Mouse (Mus musculus): Measurements from ENCODE around the gene Sbno2.

DNA sequence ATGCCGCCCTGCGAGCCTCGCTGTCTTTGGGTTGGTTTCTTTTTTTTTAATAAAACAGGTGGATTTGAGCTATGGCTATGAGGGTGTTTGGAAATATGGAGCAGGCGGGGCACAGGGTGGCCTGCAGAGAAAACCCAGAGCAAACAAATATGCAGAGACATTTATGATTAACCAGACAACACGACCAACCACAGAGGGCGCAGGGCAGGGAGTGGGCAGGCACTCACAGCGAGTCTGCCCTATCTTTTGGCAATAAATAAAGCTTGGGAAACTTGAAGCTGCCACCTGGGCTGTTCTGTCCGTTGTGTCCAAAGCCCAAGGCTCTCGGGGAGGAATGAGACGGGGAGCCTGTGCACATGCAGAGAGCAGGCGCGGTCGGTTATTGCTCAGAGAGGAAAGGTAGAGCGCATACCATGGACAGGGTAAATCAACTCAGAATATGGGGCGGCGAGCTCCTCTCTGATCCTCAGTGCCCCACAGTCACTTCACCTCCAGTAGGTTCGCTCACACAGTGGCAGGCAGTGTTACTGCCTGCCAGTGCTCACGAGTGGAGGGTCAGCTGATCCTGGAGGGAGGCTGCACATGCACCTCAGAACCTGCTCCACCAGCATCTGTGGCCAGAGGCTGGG is 25.1 kb upstream of the Sbno2 start:
- TF ChIP-seq FLI1 (IDR thresholded peaks at IDR 0.05; ENCODE audit: low read length), result no peak
- no peak for TF ChIP-seq GATA1 (IDR thresholded peaks at IDR 0.05; ENCODE audit: borderline replicate concordance, low read length)

Measured in megakaryocyte, embryonic 14.5 days (primary cell).